Mouse (Mus musculus) urinary bladder, postnatal 10 days (tissue): ENCODE data around the gene Zmynd11.

Experiments used
- DNase-seq: peaks from one replicate; pipeline ENCODE4 v3.0.0; 2022; ENCODE audit warnings: low spot score

Zmynd11 gene

DNA sequence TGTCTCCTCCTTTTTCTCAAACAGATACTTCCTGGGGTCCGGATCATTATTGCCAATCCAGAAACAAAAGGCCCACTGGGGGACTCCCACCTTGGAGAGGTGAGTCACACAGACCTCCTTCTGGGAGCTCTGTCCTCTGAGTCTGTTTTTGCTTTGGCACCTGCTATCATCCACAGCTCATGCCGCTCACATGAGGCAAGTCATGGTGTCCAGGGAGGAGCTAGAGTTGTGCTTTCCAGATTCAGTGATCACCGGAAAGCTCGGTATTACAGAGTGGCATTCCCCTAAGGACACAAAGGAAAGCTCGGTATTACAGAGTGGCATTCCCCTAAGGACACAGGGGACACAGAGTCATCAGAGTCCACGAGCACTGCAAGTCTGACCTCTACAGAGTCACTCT, 108.5 kb downstream of the Zmynd11 start:
- no peak for DNase-seq

DNA sequence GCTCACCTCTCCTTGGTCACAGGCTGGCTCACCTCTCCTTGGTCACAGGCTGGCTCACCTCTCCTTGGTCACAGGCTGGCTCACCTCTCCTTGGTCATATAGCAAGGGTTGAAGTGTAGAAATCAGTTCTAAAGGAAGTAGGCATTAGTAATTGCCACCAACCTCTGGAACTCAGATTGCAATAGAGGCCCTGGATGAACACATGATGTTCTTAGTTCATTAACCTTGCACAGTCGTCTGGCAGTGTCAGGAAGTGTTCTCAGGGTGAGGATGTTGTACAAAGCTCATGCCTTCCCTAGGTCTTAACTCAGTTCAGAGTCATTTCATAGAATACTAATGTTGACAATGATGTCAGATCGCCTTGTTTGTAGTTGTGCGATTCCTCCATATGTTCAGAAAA, 112.1 kb downstream of the Zmynd11 start:
- no peak for DNase-seq

DNA sequence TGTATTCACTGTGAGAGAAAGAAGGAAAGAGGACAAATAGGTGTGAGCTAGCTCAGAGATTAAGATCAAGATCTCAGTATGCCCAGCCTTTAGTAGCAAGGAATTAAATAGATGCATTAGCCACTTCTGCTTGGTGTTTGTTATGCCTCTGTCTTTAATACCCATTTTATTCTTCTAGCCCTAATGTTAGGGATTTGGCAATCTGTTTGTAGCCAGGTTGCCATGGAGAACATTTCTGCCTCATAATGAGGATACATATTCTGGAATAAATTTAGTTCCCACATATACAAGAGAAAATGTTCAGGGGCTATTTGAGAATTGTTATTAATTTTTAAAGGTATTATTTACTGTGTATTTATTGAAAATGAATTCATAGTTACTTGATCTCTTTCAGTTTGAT, 114.5 kb downstream of the Zmynd11 start:
- no peak for DNase-seq

- no peak for DNase-seq
Observed at GRCm38 (mm10) chr13:9649894-9650293, 115.2 kb downstream of the Zmynd11 start.

GRCm38 (mm10) chr13:9648716-9649115, 116.4 kb downstream of the Zmynd11 start:
- DNase-seq: no peak

DNA sequence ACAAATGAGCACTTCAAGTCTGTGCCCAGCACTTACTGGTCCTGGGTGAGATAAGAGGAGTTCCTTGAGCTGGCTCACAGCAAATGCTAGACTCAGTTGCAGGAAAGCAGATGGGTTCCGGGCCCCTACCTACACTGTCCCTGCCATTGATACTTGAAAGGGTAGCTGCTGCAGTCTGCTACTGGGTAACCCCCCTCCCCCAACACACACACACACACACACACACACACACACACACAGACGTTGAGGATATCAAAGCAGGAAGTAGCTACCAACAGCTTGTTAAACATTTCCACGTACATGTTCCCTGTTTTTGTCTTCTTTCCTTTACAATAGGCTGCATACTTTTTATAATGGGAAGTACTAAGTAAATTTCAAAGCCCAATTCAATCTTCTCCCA, 127.2 kb downstream of the Zmynd11 start:
- DNase-seq: no peak

- DNase-seq: no peak
Observed at GRCm38 (mm10) chr13:9636505-9636904, 128.6 kb downstream of the Zmynd11 start.

GRCm38 (mm10) chr13:9635951-9636350, 129.2 kb downstream of the Zmynd11 start:
- no peak for DNase-seq
